Mouse (Mus musculus): Measurements from ENCODE around the gene Ren1. TPM values are rescaled to one million over a fixed set of nuclear protein-coding genes. Genes with fewer than 3 reads are reported as not detected.

Ren1 gene
- polyA plus RNA-seq, 1 experiment from 2014 or later = not detected

DNA sequence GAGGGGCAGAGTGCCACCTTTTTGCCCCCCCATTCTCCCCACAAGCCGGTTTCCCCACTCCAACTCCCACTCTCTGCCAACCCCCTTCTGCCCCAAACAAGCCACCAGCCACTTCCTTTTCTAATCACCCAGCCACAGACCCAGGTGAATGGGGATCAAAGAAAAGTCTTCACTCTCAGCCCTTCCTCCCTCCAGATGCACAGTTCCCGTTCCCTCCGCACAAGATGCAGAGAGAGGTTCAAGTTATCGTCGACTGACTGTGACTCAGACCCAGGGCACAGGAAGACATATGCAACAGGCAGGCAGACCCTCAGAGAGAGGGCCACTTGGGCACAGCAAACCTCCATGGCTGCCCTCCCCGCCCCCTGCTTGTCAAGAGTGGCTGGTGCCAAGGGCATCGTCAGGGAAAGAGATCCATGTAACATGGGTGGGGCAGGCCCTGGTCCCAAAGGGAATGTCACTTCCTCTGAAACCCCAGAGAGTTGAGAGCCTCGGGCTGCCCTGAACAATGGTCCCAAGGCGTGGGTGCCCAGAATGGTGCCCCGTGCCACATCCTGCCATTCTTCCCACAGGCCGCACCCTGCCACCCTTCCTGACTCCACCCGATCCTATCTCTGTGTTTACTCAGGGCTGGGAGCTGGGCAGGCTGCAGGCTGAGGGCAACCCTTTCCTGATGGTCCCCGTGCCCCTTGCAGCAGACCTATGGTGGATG lies 49.9 kb downstream of the Ren1 start:
- H3K4me3 ChIP-seq (ENCODE audit: inconsistent target) = no peak overlapping the region
- no peaks in the 10 kb centered on the region for H3K36me3 ChIP-seq (ENCODE audit: inconsistent target)
- WGBS (ENCODE audit: missing documents) = 35% methylated on average over 13 of the region's 13 CpGs
- no peak overlapping the region for H3K27ac ChIP-seq
- no peaks in the 10 kb centered on the region for H3K79me2 ChIP-seq (ENCODE audit: inconsistent target)

DNA sequence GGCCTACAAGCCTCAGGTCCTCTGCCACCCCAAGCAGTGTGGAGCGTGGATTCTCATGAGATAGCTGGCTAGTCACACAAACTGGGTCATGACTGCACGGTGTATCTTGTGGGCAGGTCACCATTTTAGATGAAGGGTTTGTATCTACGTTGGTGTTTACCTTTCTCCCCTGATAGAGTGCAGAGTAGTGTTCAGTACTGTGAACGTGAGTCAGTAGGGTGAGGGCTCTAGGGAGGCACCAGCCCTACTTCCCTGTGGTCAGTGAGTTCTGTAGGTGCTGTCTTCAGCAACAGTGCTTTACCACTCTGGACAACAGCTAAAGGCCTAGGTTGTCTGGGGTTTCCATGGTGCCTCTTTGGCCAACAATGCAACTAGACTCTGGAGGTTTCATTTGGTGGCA lies 53.7 kb downstream of the Ren1 start:
- H3K36me3 ChIP-seq (ENCODE audit: inconsistent target) = no peaks in the 10 kb centered on the region
- no peak overlapping the region for H3K4me3 ChIP-seq (ENCODE audit: inconsistent target)
- WGBS (ENCODE audit: missing documents) = 81% methylated on average over 4 of the region's 4 CpGs
- no peaks in the 10 kb centered on the region for H3K79me2 ChIP-seq (ENCODE audit: inconsistent target)
- no peak overlapping the region for H3K27ac ChIP-seq

DNA sequence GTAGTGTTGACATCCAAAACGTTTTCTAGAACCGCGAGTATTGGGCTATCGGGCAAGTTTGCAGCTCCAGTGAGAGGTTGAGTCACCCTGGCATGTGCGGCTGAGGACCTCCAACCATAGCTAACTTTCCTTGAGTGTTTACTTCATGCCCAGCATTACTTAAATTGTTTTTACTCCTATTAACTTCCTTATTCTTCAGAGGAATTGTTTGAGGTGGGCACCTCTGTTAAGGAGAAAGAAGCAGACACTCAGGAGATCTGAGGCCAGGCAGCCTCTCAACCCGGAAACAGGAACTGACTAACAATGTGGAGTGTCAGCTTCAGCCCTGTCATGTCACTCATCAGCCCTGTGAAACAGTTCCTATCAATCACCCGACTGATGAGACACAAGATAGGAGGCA lies 56.3 kb downstream of the Ren1 start:
- 58% methylated on average over 7 of the region's 7 CpGs for WGBS (ENCODE audit: missing documents)
- no peaks in the 10 kb centered on the region for H3K36me3 ChIP-seq (ENCODE audit: inconsistent target)

DNA sequence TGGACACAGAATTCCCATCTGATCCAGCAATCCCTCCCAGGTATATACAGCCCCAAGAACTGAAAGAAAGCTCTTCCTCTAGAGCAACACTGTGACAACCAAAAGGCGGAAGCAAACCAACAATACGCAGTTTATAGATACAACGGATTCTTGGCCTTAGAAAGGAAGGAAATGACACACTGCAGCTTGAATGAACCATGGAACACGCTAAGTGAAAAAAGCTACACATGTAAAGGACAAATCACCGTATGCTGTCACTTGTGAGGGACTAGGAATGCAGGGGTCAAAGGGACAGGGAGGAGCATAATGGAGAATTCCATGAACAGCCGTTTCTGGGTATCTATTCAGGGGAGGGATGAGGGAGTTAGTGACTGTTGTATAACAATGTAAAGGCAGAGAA lies 57.1 kb downstream of the Ren1 start:
- Histone ChIP-seq H3K4me3 (ENCODE audit: inconsistent target) (no peak overlapping the region), H3K79me2 (ENCODE audit: inconsistent target) (no peaks in the 10 kb centered on the region), H3K36me3 (ENCODE audit: inconsistent target) (no peaks in the 10 kb centered on the region), H3K27ac (no peak overlapping the region)
- WGBS (ENCODE audit: missing documents) = 75% methylated on average over 6 of the region's 6 CpGs

More for the DNA sequence above, 56.3 kb downstream of the Ren1 start:
- Histone ChIP-seq H3K4me3 (ENCODE audit: inconsistent target) (no peak overlapping the region), H3K79me2 (ENCODE audit: inconsistent target) (no peaks in the 10 kb centered on the region), H3K27ac (no peak overlapping the region)

DNA sequence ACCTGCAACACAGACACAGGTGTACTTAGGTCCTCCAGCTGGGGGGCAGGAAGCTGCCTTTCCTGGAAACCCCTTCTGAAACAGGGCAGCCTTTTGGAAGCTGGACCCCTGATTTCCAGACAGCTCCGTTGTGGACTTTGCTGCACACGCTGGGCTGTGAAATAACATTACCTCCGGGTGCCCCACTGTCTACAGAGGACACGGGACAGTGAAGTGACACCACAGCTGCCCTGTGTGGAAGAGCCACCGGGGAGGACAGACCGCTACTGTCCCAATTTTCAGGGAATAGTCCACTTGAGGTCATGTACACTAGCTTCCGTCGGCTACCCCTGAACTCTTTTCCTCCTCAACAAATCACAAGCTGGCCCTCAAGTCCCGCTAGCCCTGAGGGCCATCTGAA lies 58.0 kb downstream of the Ren1 start:
- Histone ChIP-seq H3K4me3 (ENCODE audit: inconsistent target) (no peak overlapping the region), H3K79me2 (ENCODE audit: inconsistent target) (no peaks in the 10 kb centered on the region), H3K27ac (no peak overlapping the region), H3K36me3 (ENCODE audit: inconsistent target) (no peaks in the 10 kb centered on the region)
- 97% methylated on average over 9 of the region's 9 CpGs for WGBS (ENCODE audit: missing documents)

DNA sequence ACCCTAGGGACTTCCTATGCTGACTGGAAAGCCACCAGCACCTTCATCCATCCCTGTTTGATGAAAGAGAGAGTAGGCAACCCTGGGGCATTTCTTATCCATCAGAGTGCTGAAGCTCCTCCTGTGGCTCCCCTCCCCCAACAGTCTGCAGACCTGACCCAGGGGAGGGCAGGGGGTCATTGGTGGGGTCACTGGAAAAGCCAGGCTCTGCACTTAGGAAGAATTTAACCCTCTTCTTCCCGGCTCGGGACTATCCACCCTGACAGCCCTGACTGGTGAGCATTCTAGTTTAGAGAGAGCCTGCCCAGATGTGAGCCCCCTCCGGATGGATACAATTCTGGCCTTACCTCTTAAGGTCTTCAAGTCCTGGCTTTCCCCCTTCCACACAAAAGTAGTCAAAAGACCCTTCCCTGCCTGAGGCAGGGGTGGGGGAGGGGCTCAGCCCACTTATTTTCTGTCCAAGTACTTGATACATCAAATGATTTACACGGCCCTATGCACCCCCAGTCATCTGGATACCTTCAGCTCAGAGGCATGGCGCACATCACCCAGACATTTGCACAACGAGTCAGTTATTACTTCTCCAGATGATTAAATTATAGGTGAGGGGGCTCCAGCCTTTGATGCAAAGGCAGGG lies 58.7 kb downstream of the Ren1 start:
- Histone ChIP-seq H3K79me2 (ENCODE audit: inconsistent target) (no peaks in the 10 kb centered on the region), H3K36me3 (ENCODE audit: inconsistent target) (no peaks in the 10 kb centered on the region), H3K27ac (no peak overlapping the region), H3K4me3 (ENCODE audit: inconsistent target) (no peak overlapping the region)
- WGBS (ENCODE audit: missing documents) = 100% methylated on average over 6 of the region's 6 CpGs

DNA sequence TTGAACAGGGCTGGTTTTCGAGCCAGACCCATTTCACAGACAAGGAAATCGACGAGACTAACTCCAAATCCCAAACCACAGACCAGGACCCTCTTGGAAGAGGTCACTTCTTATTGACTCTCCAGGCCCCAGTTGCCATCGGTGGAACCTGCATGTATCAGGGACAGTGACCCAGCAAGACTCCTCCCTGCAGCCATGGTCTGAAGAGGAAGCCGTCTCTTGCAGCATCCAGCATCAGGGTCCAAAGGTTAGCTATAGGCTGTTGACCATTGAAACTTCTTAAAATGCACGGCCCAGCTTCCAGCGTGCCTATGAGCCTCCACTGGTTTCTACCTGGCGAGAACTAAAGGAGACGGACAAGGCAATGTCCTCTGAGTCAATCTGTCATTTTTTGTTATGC lies 59.5 kb downstream of the Ren1 start:
- 92% methylated on average over 9 of the region's 9 CpGs for WGBS (ENCODE audit: missing documents)
- no peak overlapping the region for H3K27ac ChIP-seq

More for the DNA sequence above, 59.5 kb downstream of the Ren1 start:
- H3K4me3 ChIP-seq (ENCODE audit: inconsistent target) = no peak overlapping the region
- H3K36me3 ChIP-seq (ENCODE audit: inconsistent target) = no peaks in the 10 kb centered on the region
- no peaks in the 10 kb centered on the region for H3K79me2 ChIP-seq (ENCODE audit: inconsistent target)

Other genes with a start within 250 kb of the Ren1 start
- 26.8 to 38.2 TPM (median 32.7 TPM) in 3 replicates for gene Ppp1r15b, start 219.4 kb upstream of the Ren1 start, polyA plus RNA-seq (2018)
- gene Plekha6, start 186.3 kb upstream of the Ren1 start, polyA plus RNA-seq (2018) = not detected in 3 replicates
- not detected in 3 replicates for gene Golt1a, start 40.7 kb upstream of the Ren1 start, polyA plus RNA-seq (2018)
- not detected in 3 replicates for gene Kiss1, start 28.6 kb upstream of the Ren1 start, polyA plus RNA-seq (2018)
- gene Etnk2, start 13.1 kb downstream of the Ren1 start, polyA plus RNA-seq (2018) = not detected in 3 replicates
- gene Sox13, start 73.9 kb downstream of the Ren1 start, polyA plus RNA-seq (2018) = 0.24 to 0.27 TPM in 2 of 3 replicates, not detected in the other